In genomic region chr19:40391469-40391868, GRCm38 (mm10) we compare ENCODE assay signal across 8 mouse cellular contexts.
A peak's percentile ranks its signal among the peaks of the same experiment; 100 is the strongest.
DNase-seq lines count a peak whose midpoint lies in the region; ATAC-seq and TF ChIP-seq lines count a peak whose summit lies in the region.

No protein-coding gene starts in this region.

- H3K4me3 ChIP-seq in hindbrain, postnatal 0 days (ENCODE audit: low read length), result no peak overlapping the region

- peak; percentile 98 for TF ChIP-seq CTCF in hindbrain, postnatal 0 days (IDR thresholded peaks at IDR 0.05; ENCODE audit: low read depth)

- DNase-seq in ZHBTc4 (ENCODE audit: low read depth, low spot score), result peak; percentile 86
- DNase-seq in cerebellum, adult 9-10 months, result peak; percentile 89
- peak; percentile 88 for DNase-seq in hindbrain, postnatal 0 days (ENCODE audit: low spot score)
- DNase-seq in layer of hippocampus, postnatal 36 days, result peak; percentile 82 to 83
- peak; percentile 75 for DNase-seq in right cerebral cortex, postnatal 14 days
- peak; percentile 74 to 82 for DNase-seq in urinary bladder, postnatal 36 days (ENCODE audit: low spot score in 2 of 2)

- peak; percentile 76 for ATAC-seq in frontal cortex, adult (ENCODE audit: low TSS enrichment)
- peak; percentile 53 for ATAC-seq in hindbrain, postnatal 0 days
- peak; percentile 91 for ATAC-seq in megakaryocyte progenitor cell, adult 5-6 weeks (replicated peaks; ENCODE audit: poor library complexity)

- H3K27ac ChIP-seq in hindbrain, postnatal 0 days, result no peak overlapping the region

- no peak overlapping the region for H3K9ac ChIP-seq in hindbrain, postnatal 0 days (replicated peaks; ENCODE audit: low read length)

- H3K36me3 ChIP-seq in hindbrain, postnatal 0 days (ENCODE audit: insufficient read depth, low read length), result peaks cover 9% of the 10 kb centered on the region; the same call in 1 of the 2 replicates

- H3K4me2 ChIP-seq in hindbrain, postnatal 0 days (ENCODE audit: low read depth, low read length), result no peak overlapping the region

- H3K9me3 ChIP-seq in hindbrain, postnatal 0 days (ENCODE audit: low read length), result no peaks in the 10 kb centered on the region

- no peaks in the 10 kb centered on the region for H3K27me3 ChIP-seq in hindbrain, postnatal 0 days (ENCODE audit: insufficient read depth, low read length)

- peaks cover 17% of the 10 kb centered on the region for H3K4me1 ChIP-seq in hindbrain, postnatal 0 days (ENCODE audit: insufficient read depth, low read length)

- WGBS in hindbrain, postnatal 0 days, result 8% methylated on average over 6 of the region's 6 CpGs
